11 mouse cellular contexts compared by ENCODE assay signal in the genomic region with DNA sequence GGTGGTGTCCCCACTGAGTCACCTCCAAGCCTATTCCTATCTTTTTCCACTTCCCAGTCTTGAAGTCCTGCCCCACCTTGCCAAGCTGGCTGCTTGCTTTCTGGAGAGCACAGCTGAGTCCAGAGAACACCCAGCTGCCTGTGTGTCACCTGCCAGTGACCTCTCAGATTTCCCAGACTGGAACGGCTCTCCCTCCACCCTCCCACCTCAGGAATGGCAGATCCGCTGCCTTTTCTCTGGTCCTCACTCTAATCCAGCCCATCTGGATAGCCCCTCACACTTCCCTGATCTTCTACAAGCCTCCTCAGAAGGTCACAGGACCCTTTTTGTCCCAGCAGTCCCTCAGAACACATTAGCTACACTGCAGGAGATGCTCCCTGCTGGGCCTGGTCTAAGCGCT.
A peak's percentile ranks its signal among the peaks of the same experiment; 100 is the strongest.
DNase-seq lines count a peak whose midpoint lies in the region; ATAC-seq lines count a peak whose summit lies in the region.
"Had no signal": no experiment of that assay in that cellular context is flagged by ENCODE, and none has a peak within 500 bp of the region (broad histone marks: within the 10 kb centered on the region; RNA-seq: fewer than 3 reads in every experiment).

No protein-coding gene starts in this region.

- ATAC-seq in lung, embryonic 15.5 days (ENCODE audit: borderline replicate concordance, extremely low read depth, low FRiP score, low TSS enrichment): peak; percentile 12; the same call in 1 of the 2 replicates

- H3K4me1 ChIP-seq in lung, embryonic 15.5 days: peaks cover 11% of the 10 kb centered on the region

- 7% methylated on average over 3 of the region's 3 CpGs for WGBS in lung, embryonic 15.5 days

- no peak overlapping the region for H3K4me2 ChIP-seq in lung, embryonic 15.5 days
- H3K4me2 ChIP-seq: embryonic facial prominence, embryonic 13.5 days had no signal

- no peaks in the 10 kb centered on the region for H3K9me3 ChIP-seq in lung, embryonic 15.5 days

- H3K27me3 ChIP-seq in lung, embryonic 15.5 days: no peaks in the 10 kb centered on the region

- intact Hi-C loops in gastrocnemius, postnatal 14 days (cut with DNase I; ENCODE audit: low total_unique reads): no loop called here

- DNase-seq in lung, postnatal 14 days: no peak
- peak; percentile 29 for DNase-seq in embryo, embryonic 11.5 days (ENCODE audit: low read depth, low spot score)
- peak; percentile 42 for DNase-seq in gastrocnemius, postnatal 14 days
- DNase-seq in skeletal muscle tissue, adult 2 months (ENCODE audit: low read depth, low spot score): peak; percentile 66
- no peak for DNase-seq in natural killer cell, adult 2 months (ENCODE audit: low spot score in 2 of 2)
- no peak for DNase-seq in cerebellum, adult 8-10 months
- DNase-seq: heart, postnatal 10 days; kidney, adult 2 months had no signal

- no peaks in the 10 kb centered on the region for H3K36me3 ChIP-seq in lung, embryonic 15.5 days
- H3K36me3 ChIP-seq: embryonic facial prominence, embryonic 13.5 days had no signal

- no peak overlapping the region for H3K27ac ChIP-seq in lung, embryonic 15.5 days
- H3K27ac ChIP-seq: embryonic facial prominence, embryonic 13.5 days had no signal

- no peak overlapping the region for H3K4me3 ChIP-seq in lung, embryonic 15.5 days
- H3K4me3 ChIP-seq: embryonic facial prominence, embryonic 13.5 days; myocyte had no signal

- no peak overlapping the region for H3K9ac ChIP-seq in lung, embryonic 15.5 days
- H3K9ac ChIP-seq: embryonic facial prominence, embryonic 13.5 days had no signal

Comparison
In these comparisons a context has a peak if more than half of its experiments do, and no peak if none do; other contexts are left out.
1. DNase-seq: peak in embryo, embryonic 11.5 days (single experiment), gastrocnemius, postnatal 14 days (single experiment) and skeletal muscle tissue, adult 2 months (single experiment); none in lung, postnatal 14 days (single experiment), natural killer cell, adult 2 months (0 of 2) and cerebellum, adult 8-10 months (single experiment).